22 mouse cellular contexts compared by ENCODE assay signal in genomic region chr5:48301186-48301585, GRCm38 (mm10). TPM values are rescaled to one million over a fixed set of nuclear protein-coding genes. Genes with fewer than 3 reads are reported as not detected.
DNase-seq lines count a peak whose midpoint lies in the region; ATAC-seq and TF ChIP-seq lines count a peak whose summit lies in the region.
"Had no signal": no experiment of that assay in that cellular context is flagged by ENCODE, and none has a peak within 500 bp of the region (broad histone marks: within the 10 kb centered on the region; RNA-seq: fewer than 3 reads in every experiment).

No protein-coding gene starts in this region.

- H3K4me3 ChIP-seq in lung, embryonic 16.5 days (ENCODE audit: low read length) = no peak overlapping the region
- H3K4me3 ChIP-seq in heart, embryonic 15.5 days = no peak overlapping the region
- H3K4me3 ChIP-seq in hindbrain, postnatal 0 days (ENCODE audit: low read length) = no peak overlapping the region
- H3K4me3 ChIP-seq: embryonic facial prominence, embryonic 12.5 days; kidney, embryonic 15.5 days; left cerebral cortex, adult 2 months; stomach, embryonic 15.5 days had no signal

- no peak for TF ChIP-seq CTCF in hindbrain, postnatal 0 days (IDR thresholded peaks at IDR 0.05; ENCODE audit: low read depth)

- H3K27me3 ChIP-seq in lung, embryonic 16.5 days (ENCODE audit: control insufficient read depth, insufficient read depth, low read depth, low read length) = no peaks in the 10 kb centered on the region
- no peaks in the 10 kb centered on the region for H3K27me3 ChIP-seq in heart, embryonic 15.5 days
- no peaks in the 10 kb centered on the region for H3K27me3 ChIP-seq in hindbrain, postnatal 0 days (ENCODE audit: insufficient read depth, low read length)
- H3K27me3 ChIP-seq: embryonic facial prominence, embryonic 12.5 days; kidney, embryonic 15.5 days; stomach, embryonic 15.5 days had no signal

- ATAC-seq in lung, embryonic 16.5 days (ENCODE audit: low read depth) = peak; percentile 60; the same call in 1 of the 2 replicates
- no peak; the same call in 1 of the 2 replicates for ATAC-seq in heart, embryonic 15.5 days (replicated peaks; ENCODE audit: insufficient number of reproducible peaks, insufficient read depth, low FRiP score, low read depth)
- no peak for ATAC-seq in hindbrain, postnatal 0 days
- ATAC-seq: forebrain, postnatal 0 days had no signal

- peaks cover 12% of the 10 kb centered on the region for H3K36me3 ChIP-seq in lung, embryonic 16.5 days (ENCODE audit: control insufficient read depth, insufficient read depth, low read length)
- H3K36me3 ChIP-seq in heart, embryonic 15.5 days = 0 out of 2 replicates have a peak, but pooled peaks cover 4% of the 10 kb centered on the region
- H3K36me3 ChIP-seq in hindbrain, postnatal 0 days (ENCODE audit: insufficient read depth, low read length) = no peaks in the 10 kb centered on the region; the same call in 1 of the 2 replicates
- H3K36me3 ChIP-seq: stomach, embryonic 15.5 days had no signal

- no peaks in the 10 kb centered on the region for H3K9me3 ChIP-seq in lung, embryonic 16.5 days (ENCODE audit: control insufficient read depth, low read length)
- H3K9me3 ChIP-seq in heart, embryonic 15.5 days (replicated peaks) = no peaks in the 10 kb centered on the region
- H3K9me3 ChIP-seq in hindbrain, postnatal 0 days (ENCODE audit: low read length) = no peaks in the 10 kb centered on the region
- H3K9me3 ChIP-seq: embryonic facial prominence, embryonic 12.5 days; kidney, embryonic 15.5 days; stomach, embryonic 15.5 days had no signal

- H3K27ac ChIP-seq in lung, embryonic 16.5 days (ENCODE audit: low read length) = no peak overlapping the region
- peak overlapping the region; percentile 29; the same call in 1 of the 2 replicates for H3K27ac ChIP-seq in heart, embryonic 15.5 days
- no peak overlapping the region for H3K27ac ChIP-seq in hindbrain, postnatal 0 days
- H3K27ac ChIP-seq: embryonic facial prominence, embryonic 12.5 days; kidney, embryonic 15.5 days; left cerebral cortex, adult 2 months; stomach, embryonic 15.5 days had no signal

- 81% methylated on average over 3 of the region's 3 CpGs for WGBS in lung, embryonic 16.5 days
- WGBS in heart, embryonic 15.5 days = 50% methylated on average over 3 of the region's 3 CpGs
- 88% methylated on average over 3 of the region's 3 CpGs for WGBS in hindbrain, postnatal 0 days

- H3K4me2 ChIP-seq in lung, embryonic 16.5 days (ENCODE audit: low read depth, low read length) = no peak overlapping the region
- no peak overlapping the region for H3K4me2 ChIP-seq in heart, embryonic 15.5 days
- no peak overlapping the region for H3K4me2 ChIP-seq in hindbrain, postnatal 0 days (ENCODE audit: low read depth, low read length)
- H3K4me2 ChIP-seq: embryonic facial prominence, embryonic 12.5 days; kidney, embryonic 15.5 days; midbrain, embryonic 11.5 days; stomach, embryonic 15.5 days had no signal

- no peak overlapping the region for H3K9ac ChIP-seq in lung, embryonic 16.5 days (ENCODE audit: low read length)
- H3K9ac ChIP-seq in heart, embryonic 15.5 days = no peak overlapping the region
- no peak overlapping the region for H3K9ac ChIP-seq in hindbrain, postnatal 0 days (replicated peaks; ENCODE audit: low read length)
- H3K9ac ChIP-seq: embryonic facial prominence, embryonic 12.5 days; forebrain, postnatal 0 days; kidney, embryonic 15.5 days; stomach, embryonic 15.5 days had no signal

- no peak for DNase-seq in lung, postnatal 36 days
- DNase-seq in heart, postnatal 14 days = peak; percentile 10 to 23
- DNase-seq in cerebellum, adult 8-10 months = no peak
- no peak for DNase-seq in hindbrain, postnatal 0 days (ENCODE audit: low spot score)
- DNase-seq in frontal cortex, postnatal 25 days (ENCODE audit: low spot score in 2 of 2) = no peak
- DNase-seq: adrenal gland, adult 8-10 months; cerebellum, adult 11-12 months; cerebellum, postnatal 14 days; forebrain, postnatal 0 days; gastrocnemius, postnatal 36 days; kidney, adult 11 months; kidney, postnatal 4 days; left cerebral cortex, postnatal 4 days; right cerebral cortex, adult 18-20 months; thymus, postnatal 25 days had no signal

- no peaks in the 10 kb centered on the region for H3K4me1 ChIP-seq in lung, embryonic 16.5 days (replicated peaks; ENCODE audit: control insufficient read depth, insufficient read depth, low read length)
- H3K4me1 ChIP-seq in heart, embryonic 15.5 days (replicated peaks) = no peaks in the 10 kb centered on the region
- no peaks in the 10 kb centered on the region for H3K4me1 ChIP-seq in hindbrain, postnatal 0 days (ENCODE audit: insufficient read depth, low read length)
- H3K4me1 ChIP-seq: embryonic facial prominence, embryonic 12.5 days; kidney, embryonic 15.5 days; stomach, embryonic 15.5 days had no signal

- intact Hi-C loops in heart, postnatal 14 days (cut with DNase I) = no loop called here

RNA-seq across cellular contexts. Expression of gene 5730480H06Rik, which starts 26.6 kb away (rescaled TPM):
- polyA plus RNA-seq in lung, embryonic 16.5 days (2015; fragmentation: Nextera tagmentation; extraction: Ambion mirVana) = 17.6 and 23.7 TPM in 2 replicates
- polyA plus RNA-seq in heart, embryonic 15.5 days (2015; fragmentation: Nextera tagmentation; extraction: Ambion mirVana) = 12.6 and 13.0 TPM in 2 replicates
- total RNA-seq in heart, postnatal 14 days (2021) = 1 to 10 TPM; 7.4 to 8.0 TPM
- 8.4 and 12.4 TPM in 2 replicates for total RNA-seq in hindbrain, postnatal 0 days (2014; rRNA removed)
- polyA plus RNA-seq in hindbrain, postnatal 0 days (2015; fragmentation: Nextera tagmentation; extraction: Ambion mirVana) = 14.8 and 15.0 TPM in 2 replicates

Comparison
In these comparisons a context has a peak if more than half of its experiments do, and no peak if none do; other contexts are left out.
1. DNase-seq: peak in heart, postnatal 14 days (2 of 2); none in lung, postnatal 36 days (single experiment), cerebellum, adult 8-10 months (single experiment), hindbrain, postnatal 0 days (single experiment) and frontal cortex, postnatal 25 days (0 of 2).